Mouse (Mus musculus): ENCODE measurements around the gene Pank1. TPM values are rescaled to one million over a fixed set of nuclear protein-coding genes. Genes with fewer than 3 reads are reported as not detected.

The Pank1 gene
- polyA plus RNA-seq, 1 experiment from 2014 or later = 5.7 TPM

MicroRNAs within 50 kb of the gene (microRNA counts, 519-probe panel; counts per million panel counts)
- microRNA mmu-miR-107 = 3,207 counts per million, percentile 75 among the panel's probes with 10 or more counts

Small RNA genes lying within 50 kb of the gene (microRNA-seq; reads per million reads assigned to microRNA genes)
- 1,218 reads per million, percentile 78 among the genes with 10 or more reads in this experiment for gene Mir107

Other genes with a start within 250 kb of the Pank1 start
- gene Ifit1bl2, start 238.7 kb downstream of the Pank1 start, polyA plus RNA-seq (2015; fragmentation: Nextera tagmentation; extraction: Ambion mirVana) = 1.8 and 2.3 TPM in 2 replicates
- gene Ifit1, start 238.6 kb downstream of the Pank1 start, polyA plus RNA-seq (2015; fragmentation: Nextera tagmentation; extraction: Ambion mirVana) = 0.67 and 1.4 TPM in 2 replicates
- gene Slc16a12, start 132.2 kb downstream of the Pank1 start, polyA plus RNA-seq (2015; fragmentation: Nextera tagmentation; extraction: Ambion mirVana) = 4.9 and 5.7 TPM in 2 replicates
- gene Kif20b, start 42.9 kb upstream of the Pank1 start, polyA plus RNA-seq (2015; fragmentation: Nextera tagmentation; extraction: Ambion mirVana) = 47.2 and 49.3 TPM in 2 replicates